Mouse (Mus musculus) erythroid progenitor cell, adult 5-6 weeks (primary cell): ENCODE results near the gene Slc18a2. TPM values are rescaled to one million over a fixed set of nuclear protein-coding genes. Genes with fewer than 3 reads are reported as not detected.

ENCODE experiments used
- ATAC-seq: replicated peaks from 2 replicates; pipeline ENCODE4 v1.8.0; 2016; ENCODE audit warnings: moderate number of reproducible peaks, mild to moderate bottlenecking, moderate TSS enrichment, inconsistent platforms; ENCODE audit not compliant: poor library complexity, low FRiP score, severe bottlenecking
- total RNA-seq, 2 experiments: library from RNA; stranded (forward) in 1 of 2; stranded (reverse) in 1 of 2; fragments of 150-400 nt in 1 of 2; fragments of 186-747, 209-891 nt in 1 of 2; gene quantifications; 2 replicates each; pipeline versions ENCODE4 v1.2.3 to v1.2.4; 2015 to 2017; ENCODE audit warnings: low replicate concordance in 2 of 2

Slc18a2 gene
- total RNA-seq, 2 experiments from 2014 or later: 0.23 to 2.1 TPM

DNA sequence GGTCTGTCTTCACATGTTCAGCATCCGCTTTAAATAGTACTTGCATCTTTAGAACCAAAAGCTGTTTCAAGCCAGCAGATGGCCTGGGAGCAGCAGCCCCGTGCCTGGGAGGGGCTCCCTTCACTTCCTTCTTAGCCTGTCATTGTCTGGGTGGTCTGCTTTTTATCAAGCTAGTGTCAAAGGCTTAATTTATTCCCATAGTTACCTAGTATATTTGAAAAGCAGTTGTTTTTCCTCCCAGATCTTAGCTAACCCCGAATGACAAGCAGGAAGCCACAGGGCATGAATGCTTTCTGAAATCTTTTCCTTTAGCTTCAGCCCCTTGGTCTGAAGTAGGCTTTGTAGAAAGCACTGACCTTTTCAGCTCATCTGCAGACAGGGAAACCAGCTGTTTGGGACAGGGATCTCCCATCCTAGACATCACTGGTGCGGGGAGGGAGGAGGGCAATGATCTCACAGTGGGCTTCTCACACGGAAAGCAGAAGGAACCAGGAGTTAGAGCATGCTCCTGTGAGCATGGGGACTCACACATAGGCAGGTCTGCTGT, 6.8 kb downstream of the Slc18a2 start:
- ATAC-seq: no peak

GRCm38 (mm10) chr19:59273190-59273589, 12.5 kb downstream of the Slc18a2 start:
- no peak for ATAC-seq

- ATAC-seq: no peak
These were observed 15.7 kb downstream of the Slc18a2 start for GRCm38 (mm10) chr19:59276354-59276753.

DNA sequence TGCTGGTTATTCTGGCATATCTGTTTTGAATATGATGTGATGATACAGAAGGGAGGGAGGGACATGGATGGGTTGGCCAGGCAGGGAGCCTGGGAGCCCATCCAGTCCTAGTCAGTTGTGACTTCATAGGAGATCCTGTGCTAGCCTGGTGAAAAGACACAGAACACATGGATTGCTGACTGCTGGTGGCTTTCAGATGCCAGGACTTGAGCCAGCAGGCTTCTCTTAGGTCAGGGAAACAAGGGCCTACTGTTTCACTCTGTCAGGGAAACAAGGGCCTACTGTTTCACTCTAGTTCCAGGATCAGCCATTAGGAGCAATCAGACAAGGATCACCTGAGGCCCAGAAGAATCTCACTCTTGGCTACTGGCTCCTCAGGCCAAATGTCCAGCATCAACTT, 20.1 kb downstream of the Slc18a2 start:
- ATAC-seq: no peak

GRCm38 (mm10) chr19:59282001-59282400, 21.3 kb downstream of the Slc18a2 start:
- ATAC-seq: no peak

DNA sequence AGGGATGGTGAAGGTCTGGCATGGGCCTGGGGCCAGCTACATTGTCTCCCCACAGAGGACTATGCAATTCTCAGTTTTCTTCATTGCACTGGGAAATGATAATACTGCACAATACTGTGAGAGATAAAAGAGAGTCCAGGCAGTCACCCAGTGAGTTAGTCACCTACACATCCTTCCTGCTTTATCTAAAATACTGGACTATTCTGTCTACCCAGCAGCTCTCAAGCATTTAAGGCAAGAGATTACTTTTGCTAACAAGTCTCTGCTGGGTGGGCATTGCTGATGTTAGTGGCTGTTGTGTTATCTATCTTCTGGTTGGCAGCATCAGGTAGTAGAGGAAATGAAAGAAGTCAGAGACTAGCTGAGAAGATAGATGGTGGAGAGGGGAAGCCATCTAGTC, 28.3 kb downstream of the Slc18a2 start:
- no peak for ATAC-seq

DNA sequence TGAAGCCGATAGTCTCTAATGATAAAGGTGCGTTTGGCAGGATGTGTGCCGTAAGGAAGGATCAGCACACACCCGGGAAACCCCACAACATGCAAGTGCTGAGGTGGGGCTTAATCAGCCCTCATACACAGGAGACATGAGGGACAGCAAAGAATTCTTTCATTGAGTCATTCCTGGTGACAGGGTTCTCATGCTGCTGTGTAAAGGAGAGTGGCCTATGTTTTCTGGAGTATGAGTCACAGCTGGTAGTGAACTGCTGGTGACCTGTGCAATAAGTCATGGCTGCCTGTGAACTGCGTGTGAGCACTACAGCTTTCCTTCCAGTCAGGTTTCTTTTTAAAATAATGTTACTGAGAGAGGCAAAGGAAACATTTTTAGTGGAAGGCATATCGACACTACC, 29.1 kb downstream of the Slc18a2 start:
- ATAC-seq: no peak

DNA sequence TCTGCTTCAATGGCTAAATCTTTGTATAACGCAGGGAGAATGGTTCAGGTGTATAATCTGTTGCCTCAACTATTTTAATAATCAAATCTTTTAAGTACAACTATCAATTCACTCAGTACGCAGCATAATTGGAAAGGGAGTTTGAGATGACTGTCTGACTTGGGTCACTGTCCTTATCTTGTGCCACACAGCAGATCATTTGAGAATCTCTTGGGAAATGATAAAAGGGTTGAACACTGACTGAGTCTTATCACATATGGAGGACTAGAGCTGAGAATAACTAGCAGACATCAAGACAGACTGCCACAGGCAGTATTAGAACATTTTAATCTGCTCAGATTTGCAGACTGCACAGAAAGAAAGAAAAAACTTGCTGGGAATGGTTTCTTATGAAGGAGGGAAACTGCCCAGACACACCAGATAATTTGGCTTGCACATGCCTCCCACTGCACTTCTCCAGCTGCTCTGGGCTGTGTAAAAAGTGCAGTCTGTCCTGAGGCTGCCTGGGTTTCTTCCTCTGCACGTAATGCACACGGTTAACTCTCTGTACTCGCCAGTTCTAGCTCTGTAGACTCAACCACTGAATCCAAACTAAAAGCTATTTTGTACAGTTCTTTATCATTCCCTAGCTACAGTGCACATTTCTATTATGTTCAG, 31.6 kb downstream of the Slc18a2 start:
- ATAC-seq: no peak

GRCm38 (mm10) chr19:59315308-59315707, 54.6 kb downstream of the Slc18a2 start:
- no peak for ATAC-seq

GRCm38 (mm10) chr19:59316571-59316970, 55.9 kb downstream of the Slc18a2 start:
- ATAC-seq: no peak

GRCm38 (mm10) chr19:59321990-59322389, 61.3 kb downstream of the Slc18a2 start, which contains the start of gene Rps12-ps3:
Gene Rps12-ps3, plus strand, starts transcription at chr19:59322290.
- ATAC-seq: no peak

DNA sequence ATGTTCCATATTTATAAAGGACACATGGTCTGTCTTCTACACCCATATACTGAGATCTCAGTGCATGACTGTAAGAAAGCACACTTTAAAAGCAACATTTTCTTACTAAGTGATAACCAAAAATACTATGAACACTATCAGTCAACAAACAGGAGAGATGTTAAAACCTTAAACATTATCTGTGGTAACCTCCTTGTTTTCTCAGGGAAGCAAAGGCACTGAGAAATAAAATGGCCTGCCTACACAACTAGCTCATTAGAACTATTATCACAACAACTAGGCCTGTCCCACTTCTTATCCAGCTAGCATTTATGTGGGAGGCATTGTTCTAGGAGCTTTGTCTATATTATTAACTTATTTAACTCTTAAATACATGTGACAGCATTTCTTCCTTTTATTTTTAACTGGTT, 70.1 kb downstream of the Slc18a2 start:
- peak; percentile 67 for ATAC-seq

GRCm38 (mm10) chr19:59336655-59337054, 76.0 kb downstream of the Slc18a2 start:
- ATAC-seq: no peak

GRCm38 (mm10) chr19:59337872-59338681, 77.4 kb downstream of the Slc18a2 start:
- ATAC-seq: no peak

GRCm38 (mm10) chr19:59339908-59340307, 79.2 kb downstream of the Slc18a2 start:
- no peak for ATAC-seq

DNA sequence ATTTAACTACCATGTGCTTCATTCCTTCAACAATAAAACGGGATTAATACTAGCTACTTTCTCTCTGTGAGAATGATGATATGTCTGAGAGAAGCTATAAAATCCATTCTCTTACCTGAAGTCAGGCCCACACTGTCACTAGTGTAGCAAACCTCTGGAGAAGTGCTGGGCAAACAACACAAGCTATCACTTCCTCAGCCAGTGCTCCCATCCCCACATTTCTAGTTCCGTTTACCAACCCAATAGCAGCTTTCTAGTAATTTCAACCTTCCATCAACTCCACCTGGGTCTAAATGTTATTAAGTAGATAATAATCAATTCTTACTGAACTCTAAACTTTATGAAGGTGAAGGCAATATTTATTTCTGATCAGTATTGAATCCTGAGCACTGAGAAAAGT, 82.3 kb downstream of the Slc18a2 start:
- no peak for ATAC-seq

- ATAC-seq: peak; percentile 53; the same call in 1 of the 2 replicates
These were observed 83.6 kb downstream of the Slc18a2 start for GRCm38 (mm10) chr19:59344304-59344711.

DNA sequence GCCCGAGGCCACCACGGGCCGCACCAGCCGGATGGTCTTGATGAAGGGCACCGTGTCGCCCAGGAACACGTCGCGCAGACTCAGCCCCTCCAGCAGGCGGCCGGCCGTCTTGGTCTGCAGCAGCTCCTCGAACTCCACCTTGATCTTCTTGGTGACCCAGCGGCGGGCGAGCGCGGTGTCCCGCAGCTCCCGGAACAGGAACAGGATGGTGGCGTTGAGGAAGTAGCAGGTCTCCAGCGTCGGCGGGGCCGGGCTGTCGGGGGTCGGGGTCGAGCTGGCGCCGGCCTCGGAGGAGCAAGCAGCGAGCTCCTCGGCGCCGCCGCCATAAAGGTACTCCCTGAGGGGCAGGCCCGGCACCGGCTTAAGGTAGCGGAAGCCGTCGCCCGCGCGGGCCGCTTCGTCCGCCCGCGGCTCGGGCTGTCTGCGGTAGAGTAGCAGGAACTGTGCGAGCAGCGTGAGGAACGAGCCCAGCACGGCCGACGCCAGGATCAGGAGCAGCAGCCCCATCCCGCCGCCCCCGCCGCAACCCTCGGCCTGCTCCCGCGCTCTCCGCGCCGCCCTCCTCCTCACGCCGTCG, 84.5 kb downstream of the Slc18a2 start:
- ATAC-seq: peak; percentile 63
